Mouse (Mus musculus): Measurements from ENCODE around the gene Actr6. TPM values are rescaled to one million over a fixed set of nuclear protein-coding genes. Genes with fewer than 3 reads are reported as not detected.
"Not testable (repeated sequence)": the region's sequence is repeated elsewhere in the genome, so short reads cannot be mapped to it uniquely, and the experiment has no call there.

Gene Actr6
- total RNA-seq, 2 experiments from 2014 or later: 6.9 to 8.0 TPM

- DNase-seq (ENCODE audit: low spot score in 2 of 2): no peak
These were observed 49.9 kb downstream of the Actr6 start for GRCm38 (mm10) chr10:89682157-89682556.

- no peak for DNase-seq (ENCODE audit: low spot score in 2 of 2)
These were observed 50.4 kb downstream of the Actr6 start for GRCm38 (mm10) chr10:89681706-89682105.

GRCm38 (mm10) chr10:89680517-89680916 lies 51.6 kb downstream of the Actr6 start:
- no peak for DNase-seq (ENCODE audit: low spot score in 2 of 2)

GRCm38 (mm10) chr10:89679448-89679847 lies 52.6 kb downstream of the Actr6 start:
- no peak for DNase-seq (ENCODE audit: low spot score in 2 of 2)

- no peak for DNase-seq (ENCODE audit: low spot score in 2 of 2)
These were observed 54.0 kb downstream of the Actr6 start for GRCm38 (mm10) chr10:89678054-89678453.

- DNase-seq (ENCODE audit: low spot score in 2 of 2): no peak
These were observed 55.5 kb downstream of the Actr6 start for GRCm38 (mm10) chr10:89676609-89677008.

- DNase-seq (ENCODE audit: low spot score in 2 of 2): not testable (repeated sequence)
These were observed 61.7 kb downstream of the Actr6 start for GRCm38 (mm10) chr10:89670371-89670770.

GRCm38 (mm10) chr10:89667571-89667970 lies 64.5 kb downstream of the Actr6 start:
- no peak for DNase-seq (ENCODE audit: low spot score in 2 of 2)

- DNase-seq (ENCODE audit: low spot score in 2 of 2): no peak
These were observed 66.4 kb downstream of the Actr6 start for GRCm38 (mm10) chr10:89665679-89666078.

GRCm38 (mm10) chr10:89664977-89665645 lies 67.0 kb downstream of the Actr6 start:
- no peak for DNase-seq (ENCODE audit: low spot score in 2 of 2)

Other genes starting within 250 kb of the Actr6 start
- under 1 TPM in 1 of 2 experiments, not detected in 1; 0.18 TPM for gene Nr1h4, start 198.7 kb downstream of the Actr6 start, total RNA-seq (2021)
- under 1 TPM in 1 of 2 experiments, not detected in 1; 0.05 TPM for gene Slc17a8, start 111.0 kb downstream of the Actr6 start, total RNA-seq (2021)
- 10 to 100 TPM; 15.0 to 18.6 TPM for gene Scyl2, start 46.0 kb downstream of the Actr6 start, total RNA-seq (2021)
- 10 to 100 TPM; 11.5 to 17.9 TPM for gene Uhrf1bp1l, start 12.7 kb upstream of the Actr6 start, total RNA-seq (2021)
- gene Anks1b, start 141.2 kb upstream of the Actr6 start, total RNA-seq (2021): 1 to 10 TPM in 1 of 2 experiments, under 1 TPM in 1; 0.62 to 1.3 TPM